Mouse (Mus musculus) layer of hippocampus, adult 9-10 months (tissue): ENCODE measurements around the gene Ssr2.

Source experiments
- DNase-seq: peaks from one replicate; pipeline ENCODE4 v3.0.0; 2022; ENCODE audit warnings: low spot score

The Ssr2 gene

DNA sequence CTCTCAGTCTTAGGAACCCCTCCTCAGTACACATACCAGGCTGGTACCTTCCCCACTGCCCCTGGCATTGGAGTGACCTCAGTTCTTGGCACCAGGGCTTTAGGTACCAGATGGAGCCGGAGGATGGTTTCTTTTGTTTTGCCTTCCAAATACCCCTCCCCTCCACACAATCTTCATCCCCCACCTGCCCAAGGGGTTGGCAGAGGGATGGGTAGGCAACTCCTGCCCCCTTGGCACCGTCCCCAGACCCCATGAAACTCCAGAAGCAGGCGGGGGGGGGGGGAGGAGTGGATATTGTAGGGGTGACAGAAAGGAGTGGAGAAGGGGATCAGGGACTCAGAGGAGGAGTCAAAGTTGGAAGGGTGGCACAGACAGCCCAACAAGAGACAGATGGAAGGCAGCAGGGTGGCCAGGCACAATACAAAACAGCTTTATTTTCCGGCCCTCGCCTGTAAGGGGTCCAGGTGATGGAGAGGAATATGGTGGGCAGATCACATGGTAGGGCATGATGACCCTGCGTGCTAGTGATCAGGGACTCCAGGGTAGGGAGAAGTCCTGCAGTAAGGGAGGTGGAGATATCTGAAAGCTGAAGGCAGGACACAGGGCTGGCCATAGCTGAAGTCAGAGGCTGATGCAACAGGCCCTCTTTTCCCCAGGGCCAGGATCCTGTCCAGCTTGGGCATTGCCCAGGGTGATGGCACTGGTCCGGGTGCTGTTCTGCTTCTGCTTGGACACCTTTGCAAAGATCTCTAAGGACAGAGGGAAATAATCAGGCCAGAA lies 33.9 kb upstream of the Ssr2 start:
- no peak for DNase-seq

DNA sequence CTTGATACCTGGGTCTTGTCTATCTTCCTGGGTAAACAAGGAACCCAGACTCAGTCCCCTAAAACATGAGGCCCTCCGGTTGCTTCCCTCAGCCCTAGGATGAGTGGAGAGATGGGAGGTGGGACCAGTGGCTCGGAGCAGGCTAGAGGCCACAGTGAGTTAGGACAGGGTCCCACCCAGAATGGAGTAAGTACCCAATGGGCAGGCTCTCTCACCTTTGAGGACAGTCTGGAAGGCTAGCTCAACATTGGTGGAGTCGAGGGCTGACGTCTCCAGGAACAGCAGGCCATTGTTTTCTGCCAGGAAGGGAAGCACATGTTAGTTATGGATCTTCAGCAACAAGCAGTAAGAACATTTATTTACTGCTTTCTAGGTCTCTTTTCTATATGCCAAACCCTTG lies 33.2 kb upstream of the Ssr2 start:
- DNase-seq: no peak

DNA sequence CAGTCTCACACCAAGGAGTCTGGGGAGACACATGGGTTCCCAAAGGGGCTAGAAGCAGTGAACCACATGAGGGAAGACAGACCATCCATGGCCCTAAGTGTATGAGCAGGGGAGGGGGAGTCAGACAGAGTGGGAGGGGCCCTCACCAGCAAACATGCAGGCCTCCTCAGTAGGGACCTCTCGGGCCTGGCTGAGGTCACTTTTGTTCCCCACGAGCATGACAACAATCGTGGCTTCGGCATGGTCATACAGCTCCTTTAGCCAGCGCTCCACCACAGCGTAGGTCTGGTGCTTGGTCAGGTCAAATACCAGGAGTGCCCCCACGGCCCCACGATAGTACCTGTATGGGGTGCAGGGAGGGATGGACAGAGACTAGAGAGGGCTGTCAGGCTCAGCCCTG lies 32.5 kb upstream of the Ssr2 start:
- no peak for DNase-seq

DNA sequence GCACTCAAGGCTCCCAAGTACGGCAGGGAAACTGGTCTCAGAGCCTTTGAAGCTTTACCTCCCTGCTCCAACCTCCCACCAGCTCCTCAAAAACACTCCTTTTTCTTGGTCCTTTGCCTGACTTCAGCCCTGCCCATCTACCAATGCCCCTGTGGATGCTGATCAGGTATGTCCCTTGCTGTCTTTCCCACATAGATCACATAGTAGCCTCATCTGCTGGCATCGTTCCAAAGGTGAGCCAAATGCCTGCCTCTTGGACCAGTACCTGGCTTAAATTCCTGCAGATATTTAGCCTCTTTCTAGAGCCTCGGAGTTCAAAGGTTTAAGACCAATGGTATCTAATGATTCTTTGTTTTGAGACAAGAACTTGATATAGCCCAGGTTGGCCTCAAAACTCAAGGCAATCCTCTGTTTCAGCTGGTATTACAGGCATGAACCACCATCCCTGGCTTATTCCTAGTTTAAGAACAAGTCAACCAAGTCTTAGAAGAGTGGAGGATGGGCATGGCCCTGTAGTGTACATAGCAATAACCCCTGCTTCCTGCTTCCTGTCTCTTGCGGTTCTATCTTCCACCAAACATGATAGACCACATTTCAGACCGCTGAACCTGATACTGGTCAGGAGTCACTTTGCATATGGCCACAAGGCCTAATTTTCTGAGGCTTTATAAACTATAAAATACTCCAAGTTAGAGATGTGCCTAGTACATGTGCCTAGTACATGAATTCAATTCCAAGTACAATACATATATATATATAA lies 31.8 kb upstream of the Ssr2 start:
- DNase-seq: no peak

DNA sequence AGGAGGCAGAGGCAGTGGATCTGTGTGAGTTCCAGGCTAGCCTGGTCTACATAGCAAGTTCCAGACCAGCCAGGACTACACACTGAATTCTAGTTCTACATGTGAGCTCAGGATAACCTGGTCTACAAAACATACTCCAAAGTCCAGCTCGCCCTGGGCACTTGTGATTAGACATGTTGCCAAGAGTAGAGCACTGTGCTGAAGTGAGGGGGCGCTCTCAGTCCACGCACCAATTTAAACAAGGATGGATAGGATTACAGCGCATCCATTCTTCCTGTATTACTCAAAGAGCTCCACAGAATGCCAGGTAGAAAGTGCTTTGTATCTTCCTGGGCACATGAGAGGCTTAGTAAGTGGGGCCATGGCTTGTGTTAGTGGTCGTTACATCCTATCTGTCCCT lies 31.2 kb upstream of the Ssr2 start:
- DNase-seq: no peak

DNA sequence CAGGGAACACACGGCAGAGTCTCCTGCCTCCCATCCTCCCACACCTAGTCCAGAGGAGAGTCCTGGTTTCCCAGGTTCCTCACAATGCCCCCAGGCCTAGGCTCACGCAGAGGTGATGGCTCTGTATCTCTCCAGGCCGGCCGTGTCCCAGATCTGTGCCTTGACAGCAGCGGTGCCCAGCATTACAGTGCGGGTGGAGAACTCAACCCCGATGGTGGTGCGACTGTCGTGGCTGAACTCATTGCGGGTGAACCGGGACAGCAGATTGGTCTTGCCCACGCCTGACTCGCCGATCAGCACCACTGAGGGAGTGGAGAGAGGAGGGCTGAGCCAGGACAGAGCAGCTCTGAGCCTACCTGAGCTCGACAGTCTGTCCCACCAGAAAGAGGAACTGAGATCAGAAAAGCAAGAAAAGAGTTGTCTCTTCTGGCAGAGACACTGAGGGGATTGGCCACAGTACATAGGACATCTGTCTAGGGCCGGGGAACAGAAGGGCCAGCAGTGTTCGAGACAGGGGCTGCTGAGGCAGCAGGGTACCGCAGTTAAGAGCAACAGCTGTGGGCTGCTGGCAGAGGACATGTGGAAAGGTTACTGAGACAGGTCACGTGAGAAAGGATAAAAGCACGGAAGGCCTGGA lies 30.6 kb upstream of the Ssr2 start:
- DNase-seq: no peak

DNA sequence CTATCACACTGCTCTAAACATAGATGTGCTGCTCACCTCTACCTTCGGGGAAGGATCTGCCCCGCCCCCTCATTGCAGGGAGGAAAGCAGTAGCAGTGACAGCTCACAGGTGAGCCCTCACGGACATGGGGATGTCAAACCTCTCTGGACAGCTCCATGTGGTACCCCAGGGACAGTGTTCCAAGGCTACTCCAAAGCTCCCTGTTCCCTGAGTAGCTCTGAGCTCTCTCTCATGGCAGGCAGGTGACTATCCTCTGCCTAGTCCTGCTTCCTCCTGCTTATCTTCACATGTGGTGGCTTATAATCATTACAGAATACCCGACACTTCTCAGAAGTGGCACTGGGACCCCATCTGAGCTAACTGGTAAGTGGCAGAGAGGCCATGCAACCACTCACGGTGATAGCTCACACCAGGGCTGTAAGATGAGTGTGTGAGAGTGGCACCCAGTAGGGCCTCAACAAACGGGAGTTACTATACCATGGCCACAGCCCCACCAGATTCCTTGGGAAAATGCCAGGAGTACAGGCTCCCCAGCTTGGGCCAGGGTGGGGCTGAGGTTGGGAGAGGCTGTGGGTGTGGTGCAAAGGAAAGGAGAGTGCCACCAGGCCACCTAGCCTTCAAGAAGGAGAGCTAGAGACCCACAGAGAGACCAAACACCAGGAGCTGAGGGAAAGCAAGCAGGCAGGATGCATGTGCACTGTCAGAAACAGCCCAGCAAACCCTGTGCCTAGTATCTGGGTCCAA lies 28.8 kb upstream of the Ssr2 start:
- no peak for DNase-seq

DNA sequence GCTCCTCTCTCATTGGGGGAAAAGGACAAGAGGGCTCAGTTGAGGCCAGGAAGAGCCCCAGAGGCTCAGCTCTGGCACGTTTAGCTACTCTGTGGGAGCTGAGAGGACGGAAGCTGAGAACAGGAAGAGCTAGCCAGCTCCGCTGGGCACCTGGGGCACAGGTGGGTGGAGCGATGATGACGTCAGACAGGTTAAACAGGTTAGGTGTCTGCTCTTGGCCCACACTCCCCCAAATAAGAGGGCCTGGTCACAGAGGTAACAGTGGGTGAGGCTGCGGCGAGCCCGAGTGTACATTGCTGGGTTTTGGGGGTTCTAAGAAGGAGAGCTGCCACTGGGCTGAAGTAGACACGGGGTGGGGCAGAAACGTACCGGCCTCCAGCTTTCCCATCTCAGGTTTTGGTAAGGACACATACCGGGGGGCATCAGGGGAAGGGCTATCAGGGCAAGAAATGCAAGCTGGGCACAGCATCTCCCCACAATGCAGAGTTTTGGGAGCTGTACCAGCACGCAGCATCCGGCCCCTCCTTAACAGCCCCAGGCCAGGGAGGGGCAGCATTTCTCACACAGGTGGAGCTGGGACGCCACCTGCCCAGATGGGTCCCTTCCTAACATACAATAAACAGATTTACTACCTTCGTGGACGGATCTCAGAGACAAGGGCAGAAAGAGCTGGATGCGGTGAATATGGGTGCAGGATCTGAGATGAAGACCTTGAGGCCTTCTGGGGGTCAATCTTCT lies 27.3 kb upstream of the Ssr2 start, which contains the start of gene Rab25:
TSS of gene Rab25 (minus strand) at position 121 of the 738 bp plus-strand sequence.
- DNase-seq: no peak

DNA sequence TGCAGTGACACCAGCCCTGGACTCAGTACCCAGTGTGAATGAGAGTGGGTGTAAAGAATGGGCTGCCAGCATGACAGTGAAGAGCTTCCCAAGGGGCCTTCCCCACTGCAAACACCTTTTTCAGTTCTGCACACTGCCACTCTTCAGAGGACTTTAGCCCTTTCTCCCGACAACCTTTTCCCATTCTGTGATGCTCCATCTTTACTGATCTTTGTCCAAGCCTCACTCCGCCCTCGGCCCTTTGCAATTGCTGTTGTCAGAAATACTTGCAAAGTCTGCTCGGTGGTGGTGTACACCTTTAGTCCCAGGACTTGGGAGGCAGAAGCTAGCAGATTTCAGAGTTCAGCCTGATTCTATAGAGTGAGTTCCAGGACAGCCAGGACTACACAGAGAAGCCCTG lies 24.1 kb upstream of the Ssr2 start:
- DNase-seq: no peak

DNA sequence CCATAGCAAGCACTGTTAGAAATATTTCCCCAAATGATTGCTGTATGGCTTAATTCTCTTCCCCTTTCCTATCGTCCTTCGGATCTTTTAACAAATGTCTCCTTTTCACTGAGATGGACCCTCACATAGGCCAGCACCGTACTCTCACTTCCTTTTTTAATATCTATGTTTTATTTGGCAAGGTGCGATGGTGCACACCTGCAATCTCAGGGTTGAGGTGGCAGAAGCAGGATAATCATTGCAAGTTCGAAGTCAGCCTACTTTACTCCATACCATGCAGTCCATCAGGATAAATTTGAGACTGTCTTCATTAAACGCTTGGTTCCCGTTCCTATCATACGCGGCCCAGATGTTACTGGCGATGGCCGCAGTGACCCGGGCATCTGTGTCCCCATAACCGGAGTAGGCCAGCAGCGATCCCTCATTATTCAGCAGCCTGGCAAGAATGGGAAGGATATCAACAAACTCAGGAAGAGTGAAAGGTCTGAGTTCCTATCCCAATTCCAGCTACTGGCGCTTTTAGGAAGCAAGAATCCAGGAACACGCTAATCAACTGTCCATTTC lies 23.5 kb upstream of the Ssr2 start:
- no peak for DNase-seq

DNA sequence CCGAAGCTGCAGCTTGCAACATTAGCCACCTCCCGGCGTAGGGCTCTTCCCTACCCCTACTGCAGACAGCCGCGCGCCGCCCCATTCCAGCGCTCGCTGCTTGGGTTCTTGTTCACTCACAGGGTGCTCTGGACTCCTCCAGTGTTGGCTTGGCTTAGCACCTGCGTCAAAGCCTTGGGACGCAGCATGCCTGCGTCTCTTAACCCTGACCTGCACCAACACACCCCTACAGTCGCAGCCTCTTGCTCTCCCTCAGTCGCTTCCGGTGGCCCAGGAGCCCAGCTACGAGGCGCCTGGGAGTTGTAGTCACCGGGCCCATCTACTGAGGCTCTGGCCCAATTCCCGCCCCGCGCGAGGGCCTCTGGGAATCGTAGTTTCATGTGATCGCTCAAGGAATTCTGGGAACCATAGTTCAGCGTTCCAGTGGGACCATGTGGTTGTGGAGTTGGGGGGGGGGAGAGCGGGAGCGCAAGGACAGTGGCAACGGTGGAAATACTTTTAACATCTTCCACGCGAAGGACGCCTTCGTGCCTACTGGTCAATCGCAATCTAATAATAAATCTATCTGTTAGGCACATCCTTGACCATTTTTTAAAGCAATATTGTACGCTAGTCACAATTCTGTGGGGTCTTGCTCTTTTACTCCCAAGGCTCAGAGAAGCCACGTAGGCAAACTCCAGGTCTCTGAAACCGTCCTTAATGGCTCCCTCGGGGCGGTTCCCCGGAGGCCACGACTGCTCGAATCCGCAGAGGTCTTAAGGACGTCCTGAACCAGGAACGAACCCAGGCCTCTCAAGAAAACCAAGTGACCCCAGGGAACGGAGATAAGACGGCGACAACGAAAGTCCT lies 22.8 kb upstream of the Ssr2 start, which contains the start of gene Lamtor2:
TSS of gene Lamtor2 (minus strand) at position 399 of the 849 bp plus-strand sequence.
- peak; percentile 95 for DNase-seq

DNA sequence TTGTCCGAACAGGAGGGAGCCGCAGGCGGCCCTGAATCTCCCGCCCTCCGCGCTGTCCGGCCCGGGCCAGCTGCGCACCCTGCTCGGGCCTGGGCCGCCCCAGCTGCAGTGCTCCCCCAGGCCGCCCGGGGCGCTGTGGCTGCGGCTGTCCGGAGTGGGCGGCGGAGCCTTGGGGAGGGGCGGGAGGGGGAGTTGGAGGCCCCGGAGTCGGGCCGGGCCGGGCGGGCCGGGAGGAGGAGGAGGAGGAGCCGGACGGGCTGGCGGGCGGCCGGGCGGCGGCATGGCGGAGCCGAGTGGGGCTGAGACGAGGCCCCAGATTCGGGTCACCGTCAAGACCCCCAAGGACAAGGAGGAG lies 22.2 kb upstream of the Ssr2 start, which contains the start of gene Ubqln4:
TSS of gene Ubqln4 (plus strand) at position 234 of the 355 bp plus-strand sequence.
- peak; percentile 65 for DNase-seq

DNA sequence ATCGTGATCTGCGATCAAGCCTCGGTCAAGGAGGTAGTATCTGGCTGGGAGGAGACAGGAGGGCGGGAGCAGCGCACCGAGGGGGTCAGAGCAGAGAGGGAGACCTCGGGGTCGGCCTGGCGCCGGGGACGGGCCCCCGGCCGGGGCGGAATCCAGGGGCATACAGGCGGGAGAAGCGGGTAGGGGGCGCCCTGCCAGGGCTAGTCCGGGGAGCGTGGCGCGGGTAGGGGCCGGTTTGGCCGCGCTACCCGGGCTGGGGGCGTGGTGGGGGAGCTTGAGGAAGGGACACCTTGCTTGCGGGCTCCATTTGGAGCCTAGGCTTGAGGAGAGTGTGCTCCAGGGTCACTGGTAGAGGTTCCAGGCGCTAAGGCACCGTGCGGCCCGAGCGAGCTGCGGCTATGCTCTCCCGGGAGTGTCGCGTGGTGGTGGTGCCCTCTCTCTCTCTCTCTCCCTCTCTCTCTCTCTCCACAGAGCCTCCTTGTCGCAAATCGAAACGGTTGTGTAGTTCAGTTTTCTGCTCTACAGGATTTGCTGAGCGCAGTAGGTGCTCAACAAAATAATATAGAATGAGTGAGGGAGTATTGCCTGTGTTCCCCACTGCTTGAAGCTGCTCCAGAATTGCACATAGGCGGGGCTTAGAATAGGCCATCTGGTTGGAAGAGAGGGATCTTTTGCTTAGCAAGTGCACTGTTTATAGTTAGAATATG lies 21.6 kb upstream of the Ssr2 start:
- no peak for DNase-seq

DNA sequence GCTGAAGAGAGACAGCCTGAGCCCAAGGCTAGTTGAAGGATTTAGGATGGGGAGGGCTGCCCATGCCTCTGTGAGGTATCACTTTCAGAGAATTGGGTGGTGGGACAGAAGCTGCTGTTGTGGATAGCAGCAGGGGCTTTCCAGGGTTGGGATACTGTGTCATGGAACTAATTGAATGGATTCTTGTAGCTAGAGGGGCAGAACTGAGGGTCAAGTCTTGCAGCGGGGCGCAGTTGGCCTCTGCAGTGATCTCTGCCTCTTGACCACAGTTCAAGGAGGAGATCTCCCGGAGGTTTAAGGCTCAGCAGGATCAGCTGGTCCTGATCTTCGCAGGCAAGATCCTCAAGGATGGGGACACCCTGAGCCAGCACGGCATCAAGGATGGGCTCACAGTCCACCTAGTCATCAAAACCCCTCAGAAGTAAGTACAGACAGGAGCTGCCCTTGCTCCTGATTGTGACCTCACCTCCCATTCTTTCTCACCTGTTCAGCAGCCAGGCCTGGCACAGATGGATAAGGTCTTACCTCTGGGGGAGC lies 20.5 kb upstream of the Ssr2 start:
- DNase-seq: no peak

DNA sequence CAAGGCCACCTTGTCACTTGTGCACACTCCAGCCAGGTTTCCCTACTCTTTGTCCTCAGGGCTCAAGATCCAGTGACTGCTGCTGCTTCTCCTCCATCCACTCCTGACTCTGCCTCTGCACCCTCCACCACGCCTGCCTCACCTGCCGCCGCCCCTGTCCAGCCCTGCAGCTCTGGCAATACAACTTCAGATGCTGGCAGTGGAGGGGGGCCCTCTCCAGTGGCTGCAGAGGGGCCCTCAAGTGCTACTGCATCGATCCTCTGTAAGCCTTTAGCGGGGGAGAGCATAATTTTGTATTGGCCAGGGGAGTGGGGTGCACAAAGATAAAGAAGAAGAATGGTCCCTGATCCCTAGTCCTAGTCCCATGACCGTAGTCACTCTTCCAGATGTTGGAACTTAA lies 19.9 kb upstream of the Ssr2 start:
- DNase-seq: no peak

DNA sequence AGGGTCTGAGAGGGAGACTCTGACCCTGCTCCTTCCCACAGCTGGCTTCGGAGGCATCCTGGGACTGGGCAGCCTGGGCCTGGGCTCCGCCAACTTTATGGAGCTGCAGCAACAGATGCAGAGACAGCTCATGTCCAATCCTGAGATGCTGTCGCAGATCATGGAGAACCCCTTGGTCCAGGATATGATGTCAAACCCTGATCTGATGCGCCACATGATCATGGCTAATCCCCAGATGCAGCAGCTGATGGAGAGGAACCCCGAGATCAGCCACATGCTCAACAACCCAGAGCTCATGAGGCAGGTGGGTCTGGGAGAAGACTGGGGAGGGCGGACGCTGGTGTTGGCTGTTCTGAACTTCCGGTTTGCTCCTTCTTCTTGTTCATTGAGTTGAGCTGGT lies 19.1 kb upstream of the Ssr2 start:
- DNase-seq: no peak

DNA sequence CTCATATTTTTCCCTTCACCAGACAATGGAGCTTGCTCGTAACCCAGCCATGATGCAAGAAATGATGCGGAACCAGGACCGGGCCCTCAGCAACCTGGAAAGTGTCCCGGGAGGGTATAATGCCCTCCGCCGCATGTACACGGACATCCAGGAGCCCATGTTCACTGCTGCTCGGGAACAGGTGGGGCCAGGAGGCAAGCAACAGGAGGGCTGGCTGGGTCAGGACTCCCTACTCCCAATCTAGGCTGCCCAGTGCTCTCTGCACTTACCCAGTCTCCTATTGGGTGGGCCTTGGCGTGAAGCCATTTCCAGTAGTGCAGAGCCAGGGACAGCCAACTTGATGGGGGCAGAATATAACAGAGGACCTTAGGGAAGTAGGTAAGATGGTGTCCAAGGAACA lies 16.1 kb upstream of the Ssr2 start:
- DNase-seq: no peak

DNA sequence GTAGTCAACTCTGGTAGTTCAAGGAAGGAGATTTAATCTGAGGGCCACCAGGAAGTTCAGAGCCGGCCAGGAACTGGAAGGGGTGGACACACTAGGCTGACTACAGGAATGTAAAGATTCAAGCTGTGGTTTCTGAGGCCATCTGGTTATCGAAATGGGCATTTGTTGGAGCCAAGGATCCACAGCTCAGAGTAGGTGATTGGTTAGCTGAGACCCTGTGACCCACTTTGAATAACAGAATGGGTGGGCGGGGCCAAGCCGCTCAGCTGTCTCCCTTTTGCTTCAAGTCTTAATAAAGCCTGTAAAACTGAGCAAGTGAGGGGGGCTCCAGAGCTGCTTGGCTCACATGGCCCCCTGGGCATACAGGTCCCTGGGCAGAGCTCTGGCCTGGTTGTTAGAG lies 13.7 kb upstream of the Ssr2 start:
- DNase-seq: no peak

DNA sequence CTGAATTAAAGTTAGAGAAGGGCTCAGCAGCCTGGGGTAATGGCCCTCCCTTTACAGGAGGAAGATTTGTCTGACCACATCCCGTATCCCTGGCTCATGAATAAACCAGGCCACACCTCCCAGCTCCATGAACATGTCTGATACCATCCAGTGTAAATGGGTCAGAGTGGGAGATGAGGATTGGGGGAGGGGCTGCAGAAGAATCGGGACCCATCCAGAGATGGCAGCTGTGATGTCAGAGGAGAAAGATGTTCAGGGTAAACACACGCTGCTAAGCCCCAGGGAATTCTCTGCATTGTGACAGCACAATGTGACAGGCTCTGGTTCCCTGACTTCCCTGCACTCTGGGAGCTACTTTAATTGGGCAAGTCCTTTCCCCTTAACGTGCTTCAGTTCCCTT lies 12.2 kb upstream of the Ssr2 start:
- no peak for DNase-seq
